Mouse (Mus musculus): ENCODE measurements around the gene Trafd1.

- no peak for TF ChIP-seq POLR2A (IDR thresholded peaks at IDR 0.05; ENCODE audit: low read depth, low read length)
- no peak for TF ChIP-seq CTCF (conservative IDR thresholded peaks at IDR 0.05; ENCODE audit: insufficient read depth, insufficient read length, low read depth, low read length)
Observed at GRCm38 (mm10) chr5:121389106-121389505, 3.7 kb upstream of the Trafd1 start.
